Mouse (Mus musculus) lung, postnatal 25 days (tissue): ENCODE measurements at regions not wholly inside any gene's neighbourhood (a gene's known extent, or its start where the extent isn't known, plus 50 kb on each side); places are given as distances from the start of the nearest gene placed in this dataset.

Source experiments
- DNase-seq: peaks from one replicate; pipeline ENCODE4 v3.0.0; 2022; ENCODE audit warnings: low spot score

- DNase-seq, result no peak
These were observed 109.1 kb upstream of the Syt13 start for GRCm38 (mm10) chr2:92805761-92806160.

- DNase-seq, result no peak
These were observed 108.3 kb upstream of the Syt13 start for GRCm38 (mm10) chr2:92806481-92807195.

GRCm38 (mm10) chr2:92807404-92807803, 107.5 kb upstream of the Syt13 start:
- no peak for DNase-seq

- no peak for DNase-seq
These were observed 106.8 kb upstream of the Syt13 start for GRCm38 (mm10) chr2:92808121-92808520.

GRCm38 (mm10) chr2:92809226-92809625, 105.7 kb upstream of the Syt13 start:
- DNase-seq, result no peak

GRCm38 (mm10) chr2:92809681-92810323, 105.1 kb upstream of the Syt13 start:
- no peak for DNase-seq

GRCm38 (mm10) chr2:92810956-92811355, 103.9 kb upstream of the Syt13 start:
- DNase-seq, result peak; percentile 45

- DNase-seq, result peak; percentile 20
These were observed 101.9 kb upstream of the Syt13 start for GRCm38 (mm10) chr2:92813028-92813427.

- no peak for DNase-seq
These were observed 95.3 kb upstream of the Syt13 start for GRCm38 (mm10) chr2:92819586-92819985.

GRCm38 (mm10) chr2:92824325-92824724, 90.6 kb upstream of the Syt13 start:
- peak; percentile 45 for DNase-seq

- DNase-seq, result no peak
These were observed 89.5 kb upstream of the Syt13 start for GRCm38 (mm10) chr2:92825395-92825794.

GRCm38 (mm10) chr2:92830134-92830533, 84.8 kb upstream of the Syt13 start:
- no peak for DNase-seq

- no peak for DNase-seq
These were observed 83.1 kb upstream of the Syt13 start for GRCm38 (mm10) chr2:92831784-92832183.

GRCm38 (mm10) chr2:92836203-92836602, 78.7 kb upstream of the Syt13 start:
- DNase-seq, result no peak

GRCm38 (mm10) chr2:92838012-92838411, 76.9 kb upstream of the Syt13 start:
- DNase-seq, result no peak

- DNase-seq, result peak; percentile 44
These were observed 74.9 kb upstream of the Syt13 start for GRCm38 (mm10) chr2:92840009-92840408.

GRCm38 (mm10) chr2:92841626-92842025, 73.3 kb upstream of the Syt13 start:
- DNase-seq, result no peak

GRCm38 (mm10) chr2:92845061-92845769, 69.7 kb upstream of the Syt13 start:
- peak; percentile 64 for DNase-seq

- no peak for DNase-seq
These were observed 65.9 kb upstream of the Syt13 start for GRCm38 (mm10) chr2:92848962-92849361.

GRCm38 (mm10) chr2:92851336-92851735, 63.6 kb upstream of the Syt13 start:
- no peak for DNase-seq

- no peak for DNase-seq
These were observed 61.7 kb upstream of the Syt13 start for GRCm38 (mm10) chr2:92853175-92853574.

- no peak for DNase-seq
These were observed 60.6 kb upstream of the Syt13 start for GRCm38 (mm10) chr2:92854331-92854730.

GRCm38 (mm10) chr2:92856047-92856446, 58.9 kb upstream of the Syt13 start:
- no peak for DNase-seq
